Mouse (Mus musculus): ENCODE measurements at regions not wholly inside any gene's neighbourhood (a gene's known extent, or its start where the extent isn't known, plus 50 kb on each side); places are given as distances from the start of the nearest gene placed in this dataset.

DNA sequence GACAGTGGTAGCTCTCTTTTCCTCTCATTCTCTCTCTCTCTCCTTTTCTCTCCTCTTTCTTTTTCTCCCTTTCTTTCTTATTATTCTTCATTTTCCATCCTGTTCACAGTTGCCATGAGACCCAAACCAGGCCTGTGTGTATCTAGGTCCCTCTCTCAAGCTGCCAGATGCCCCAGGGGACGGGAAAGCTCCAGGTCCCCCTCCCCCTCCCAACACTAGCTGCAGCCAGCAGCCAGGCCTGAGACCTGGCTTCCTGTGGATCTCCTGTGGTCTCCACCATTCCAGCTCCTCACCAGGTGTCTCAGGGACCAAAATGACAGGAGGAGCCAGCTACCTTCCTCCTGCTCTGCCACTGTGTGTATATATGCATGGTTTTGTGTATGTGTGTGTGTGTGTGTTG is 56.6 kb upstream of the Unc5a start:
- H3K9me3 ChIP-seq = peaks cover 3% of the 10 kb centered on the region; the same call in 1 of the 2 replicates
- no peaks in the 10 kb centered on the region for H3K4me1 ChIP-seq
- no peak overlapping the region for H3K4me3 ChIP-seq (replicated peaks)
- TF ChIP-seq FLI1 (IDR thresholded peaks at IDR 0.05; ENCODE audit: low read length) = no peak
- H3K27me3 ChIP-seq (replicated peaks) = peaks cover 21% of the 10 kb centered on the region
- H3K36me3 ChIP-seq (replicated peaks; ENCODE audit: low read length) = no peaks in the 10 kb centered on the region

DNA sequence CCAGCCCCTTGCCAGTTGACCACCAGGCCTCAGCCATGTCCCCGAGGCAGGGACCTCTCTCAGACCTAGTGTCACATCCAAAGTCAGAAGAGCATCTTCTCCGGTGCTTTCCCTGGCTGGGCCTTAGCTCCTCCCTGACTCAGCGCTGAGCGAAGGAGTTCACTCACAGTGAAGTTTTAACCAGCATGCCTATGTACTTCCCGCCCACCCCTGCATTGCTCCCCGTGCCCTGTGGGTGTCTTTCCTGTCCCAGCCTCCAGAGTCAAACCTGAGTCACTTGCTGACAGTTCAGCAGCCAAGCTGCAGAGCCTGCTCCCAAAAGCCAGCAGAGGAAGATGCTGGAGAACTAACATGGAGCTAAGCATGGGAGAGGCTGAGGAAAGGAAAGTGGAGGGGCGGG is 55.6 kb upstream of the Unc5a start:
- no peaks in the 10 kb centered on the region for H3K4me1 ChIP-seq
- TF ChIP-seq GATA1 (IDR thresholded peaks at IDR 0.05; ENCODE audit: borderline replicate concordance, low read length) (no peak), FLI1 (IDR thresholded peaks at IDR 0.05; ENCODE audit: low read length) (no peak)
- H3K27me3 ChIP-seq (replicated peaks) = peaks cover 11% of the 10 kb centered on the region

DNA sequence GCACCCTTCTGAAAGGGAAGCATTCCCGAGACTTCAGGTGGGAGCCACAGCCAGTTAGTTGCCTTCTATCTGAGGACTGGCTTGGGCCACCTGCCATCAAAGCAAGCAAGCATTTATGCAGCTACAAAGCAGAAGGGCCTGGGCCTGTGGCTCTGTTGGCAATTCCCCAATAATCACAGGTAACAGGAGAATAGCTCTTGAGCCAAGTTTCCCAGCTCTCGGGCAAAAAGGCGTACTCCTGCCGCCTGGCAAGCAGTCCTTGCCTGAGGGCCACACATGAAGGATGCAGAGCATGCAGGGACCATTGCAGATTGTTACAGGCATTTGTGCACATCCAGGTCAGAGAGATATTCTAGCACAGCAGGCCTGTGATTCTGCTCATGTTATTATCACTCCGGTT is 53.2 kb upstream of the Unc5a start:
- Histone ChIP-seq H3K4me3 (replicated peaks) (no peak overlapping the region), H3K4me1 (no peaks in the 10 kb centered on the region), H3K9me3 (peaks cover 5% of the 10 kb centered on the region; the same call in 1 of the 2 replicates), H3K36me3 (replicated peaks; ENCODE audit: low read length) (no peaks in the 10 kb centered on the region), H3K27me3 (replicated peaks) (peaks cover 9% of the 10 kb centered on the region)
- no peak for TF ChIP-seq FLI1 (IDR thresholded peaks at IDR 0.05; ENCODE audit: low read length)
- TF ChIP-seq GATA1 (IDR thresholded peaks at IDR 0.05; ENCODE audit: borderline replicate concordance, low read length) = no peak

More for the DNA sequence above, 55.6 kb upstream of the Unc5a start:
- Histone ChIP-seq H3K36me3 (replicated peaks; ENCODE audit: low read length) (no peaks in the 10 kb centered on the region), H3K9me3 (peaks cover 3% of the 10 kb centered on the region; the same call in 1 of the 2 replicates), H3K4me3 (replicated peaks) (no peak overlapping the region)

Data from megakaryocyte, embryonic 14.5 days (primary cell).